Mouse (Mus musculus) lung, postnatal 0 days (tissue): Measurements from ENCODE around the gene Bard1.

Experiments used
- CTCF ChIP-seq: IDR thresholded peaks from 2 replicates; pipeline ENCODE4 v1.5.1; 2016; ENCODE audit warnings: antibody characterized with exemption, mild to moderate bottlenecking
- EP300 ChIP-seq: IDR thresholded peaks from 2 replicates; pipeline ENCODE4 v1.6.1; 2016; ENCODE audit warnings: antibody characterized with exemption, mild to moderate bottlenecking, control low read depth

GRCm38 (mm10) chr1:71118511-71118910 lies 15.6 kb upstream of the Bard1 start:
- no peak for TF ChIP-seq CTCF
- TF ChIP-seq EP300, result no peak
